Mouse (Mus musculus) hematopoietic stem cell, adult 5-6 weeks (primary cell): ENCODE data around the gene 5430402E10Rik. TPM values are rescaled to one million over a fixed set of nuclear protein-coding genes. Genes with fewer than 3 reads are reported as not detected.
"Not testable (repeated sequence)": the region's sequence is repeated elsewhere in the genome, so short reads cannot be mapped to it uniquely, and the experiment has no call there.

Experiments
- ATAC-seq, 2 experiments: fragments of 125-278 bp in 1 of 2; replicated peaks in 1 of 2; 2 replicates each; pipeline ENCODE4 v1.8.0; 2016 to 2017; ENCODE audit warnings: inconsistent platforms in 2 of 2, mild to moderate bottlenecking in 2 of 2, moderate number of reproducible peaks in 2 of 2, low read depth in 1 of 2, moderate TSS enrichment in 1 of 2; ENCODE audit not compliant: low FRiP score in 2 of 2, poor library complexity in 2 of 2, severe bottlenecking in 2 of 2, insufficient read depth in 1 of 2, low TSS enrichment in 1 of 2
- total RNA-seq: library from RNA; stranded (forward); fragments of 172-1452, 232-1000 nt; gene quantifications from 2 replicates; pipeline ENCODE4 v1.2.3, GENCODE M21; 2017

The 5430402E10Rik gene
- total RNA-seq, result not detected in 2 replicates

DNA sequence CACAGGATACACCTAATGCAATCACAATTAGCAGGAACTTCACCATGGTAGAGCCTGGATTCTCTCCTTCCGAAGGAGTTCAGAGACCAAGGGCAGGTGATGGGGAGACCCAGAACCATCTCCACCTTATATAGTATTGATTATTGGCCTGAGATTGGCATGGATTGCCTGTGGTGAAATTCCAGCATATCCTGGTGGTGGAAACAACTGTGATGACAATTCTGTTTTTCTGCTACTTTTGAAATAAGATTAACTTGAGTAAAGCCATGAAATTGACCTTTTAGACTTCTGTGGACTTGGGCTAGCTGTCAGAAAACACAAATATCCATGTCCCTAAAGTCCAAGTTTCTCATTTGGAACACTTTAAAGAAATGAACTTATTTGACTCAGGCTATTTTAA lies at the start of gene 5430402E10Rik:
5430402E10Rik (minus strand) TSS at position 101 of the 400 bp plus-strand sequence.
- not testable (repeated sequence) for ATAC-seq

DNA sequence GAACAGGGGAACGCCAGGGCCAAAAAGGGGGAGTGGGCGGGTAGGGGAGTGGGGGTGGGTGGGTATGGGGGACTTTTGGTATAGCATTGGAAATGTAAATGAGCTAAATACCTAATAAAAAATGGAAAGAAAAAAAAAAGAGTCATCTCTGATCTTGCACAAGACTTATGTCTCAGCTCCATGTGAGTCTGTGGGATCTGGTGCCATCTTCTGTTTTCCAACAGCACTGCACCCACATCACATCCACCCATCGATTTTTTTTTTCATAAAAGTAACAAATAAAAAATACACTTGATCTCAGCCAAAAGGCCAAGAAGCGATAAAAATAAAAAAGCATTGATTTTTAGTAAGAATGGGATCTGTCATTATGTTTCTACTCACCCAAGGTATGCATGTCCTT lies 44.8 kb downstream of the 5430402E10Rik start:
- not testable (repeated sequence) for ATAC-seq

Other genes with a start within 250 kb of the 5430402E10Rik start
- gene Prkx, start 128.8 kb downstream of the 5430402E10Rik start, total RNA-seq, result 12.3 and 19.4 TPM in 2 replicates
- gene Pbsn, start 71.4 kb downstream of the 5430402E10Rik start, total RNA-seq, result not detected in 2 replicates
- gene Gm14744, start 60.3 kb downstream of the 5430402E10Rik start, total RNA-seq, result not detected in 2 replicates
- gene Obp1a, start 166.3 kb upstream of the 5430402E10Rik start, total RNA-seq, result not detected in 2 replicates
- gene Gm5938, start 200.4 kb upstream of the 5430402E10Rik start, total RNA-seq, result not detected in 2 replicates